Mouse (Mus musculus) CH12.LX (cell line): Measurements from ENCODE around the gene Eef1akmt4. TPM values are rescaled to one million over a fixed set of nuclear protein-coding genes. Genes with fewer than 3 reads are reported as not detected.

Source experiments
- DNase-seq: peaks from one replicate; pipeline ENCODE4 v3.0.0-alpha.2; 2013; ENCODE audit errors: extremely low read depth
- H3K27ac ChIP-seq: 2 replicates; pipeline ENCODE4 v1.5.1; 2012; ENCODE audit warnings: low read depth, mild to moderate bottlenecking, control low read depth, moderate library complexity; ENCODE audit not compliant: insufficient read depth
- H3K27me3 ChIP-seq: replicated peaks from 2 replicates; pipeline ENCODE3; 2012; ENCODE audit warnings: inconsistent platforms
- H3K36me3 ChIP-seq, 2 experiments: replicated peaks in 1 of 2; 2 replicates each; pipeline versions ENCODE3 to v1.6.1; 2012; ENCODE audit warnings: inconsistent platforms in 1 of 2, low read length in 1 of 2, mild to moderate bottlenecking in 1 of 2, mixed read lengths in 1 of 2, moderate library complexity in 1 of 2; ENCODE audit not compliant: control insufficient read depth in 1 of 2, insufficient read depth in 1 of 2
- H3K4me1 ChIP-seq, 2 experiments: 2 replicates each; pipeline ENCODE4 v1.6.1; 2012; ENCODE audit warnings: inconsistent platforms in 1 of 2, moderate library complexity in 1 of 2; ENCODE audit not compliant: insufficient read depth in 2 of 2, control insufficient read depth in 1 of 2
- H3K4me2 ChIP-seq: 2 replicates; pipeline ENCODE4 v1.6.1; 2012; ENCODE audit warnings: low read depth, mild to moderate bottlenecking, control low read depth; ENCODE audit not compliant: poor library complexity, insufficient read depth, severe bottlenecking
- H3K4me3 ChIP-seq, 3 experiments: fragments of 150-350 bp in 1 of 3; sonication (generic) in 1 of 3; replicated peaks in 1 of 3; 2 replicates each; pipeline versions ENCODE3 to v1.5.1; 2011 to 2012; ENCODE audit warnings: low read depth in 2 of 3, low read length in 2 of 3, mild to moderate bottlenecking in 2 of 3, moderate library complexity in 2 of 3, control low read depth in 1 of 3, improper control_type of control experiment in 1 of 3, inconsistent platforms in 1 of 3, mixed read lengths in 1 of 3; ENCODE audit not compliant: poor library complexity in 1 of 3
- H3K79me2 ChIP-seq: replicated peaks from 2 replicates; pipeline ENCODE4 v1.6.1; 2012; ENCODE audit warnings: mild to moderate bottlenecking, moderate library complexity; ENCODE audit not compliant: control insufficient read depth, poor library complexity, insufficient read depth, severe bottlenecking; ENCODE audit errors: extremely low read depth
- H3K9ac ChIP-seq: 2 replicates; pipeline ENCODE4 v1.6.1; 2012; ENCODE audit warnings: low read depth, mild to moderate bottlenecking, control low read depth, moderate library complexity; ENCODE audit not compliant: insufficient read depth
- H3K9me3 ChIP-seq: replicated peaks from 2 replicates; pipeline ENCODE3; 2012; ENCODE audit warnings: low read length, inconsistent platforms, mixed read lengths
- BHLHE40 ChIP-seq: IDR thresholded peaks from 2 replicates; pipeline ENCODE4 v1.6.1; 2011; ENCODE audit warnings: mild to moderate bottlenecking, low read depth, low read length, improper control_type of control experiment
- CHD1 ChIP-seq: IDR thresholded peaks from 2 replicates; pipeline ENCODE4 v1.6.1; 2012; ENCODE audit warnings: low read depth, low read length, improper control_type of control experiment, inconsistent platforms
- CHD2 ChIP-seq: IDR thresholded peaks from 2 replicates; pipeline ENCODE4 v1.6.1; 2011; ENCODE audit warnings: low read length, improper control_type of control experiment
- CTCF ChIP-seq, 2 experiments: IDR thresholded peaks in 1 of 2; conservative IDR thresholded peaks in 1 of 2; 2 replicates each; pipeline ENCODE4 v1.5.1; 2011 to 2012; ENCODE audit warnings: low read depth in 2 of 2, low read length in 2 of 2, improper control_type of control experiment in 1 of 2, inconsistent platforms in 1 of 2, mild to moderate bottlenecking in 1 of 2, moderate library complexity in 1 of 2
- E2F4 ChIP-seq: IDR thresholded peaks from 2 replicates; pipeline ENCODE4 v1.6.1; 2011; ENCODE audit warnings: low read depth, low read length, improper control_type of control experiment; ENCODE audit not compliant: insufficient replicate concordance
- ELF1 ChIP-seq: IDR thresholded peaks from 2 replicates; pipeline ENCODE4 v1.6.1; 2014; ENCODE audit warnings: low read depth, mild to moderate bottlenecking, inconsistent platforms, low read length, improper control_type of control experiment
- EP300 ChIP-seq: IDR thresholded peaks from 2 replicates; pipeline ENCODE4 v1.6.1; 2011; ENCODE audit warnings: low read length, improper control_type of control experiment
- ETS1 ChIP-seq: conservative IDR thresholded peaks from 2 replicates; pipeline ENCODE4 v1.6.1; 2012; ENCODE audit warnings: low read depth, mild to moderate bottlenecking, inconsistent platforms, low read length, improper control_type of control experiment, moderate library complexity
- GABPA ChIP-seq: IDR thresholded peaks from 2 replicates; pipeline ENCODE4 v1.6.1; 2012; ENCODE audit warnings: low read depth, low read length, improper control_type of control experiment, inconsistent platforms; ENCODE audit not compliant: insufficient replicate concordance
- HCFC1 ChIP-seq: IDR thresholded peaks from 2 replicates; pipeline ENCODE4 v1.6.1; 2012; ENCODE audit warnings: low read depth, mild to moderate bottlenecking, inconsistent platforms, low read length, improper control_type of control experiment
- JUN ChIP-seq: IDR thresholded peaks from 2 replicates; pipeline ENCODE4 v1.6.1; 2011; ENCODE audit warnings: low read depth, mild to moderate bottlenecking, low read length, improper control_type of control experiment, moderate library complexity; ENCODE audit not compliant: insufficient read depth
- JUND ChIP-seq: conservative IDR thresholded peaks from 2 replicates; pipeline ENCODE4 v1.6.1; 2011; ENCODE audit warnings: low read depth, low read length, improper control_type of control experiment
- KAT2A ChIP-seq: IDR thresholded peaks from 2 replicates; pipeline ENCODE4 v1.6.1; 2012; ENCODE audit warnings: low read length, improper control_type of control experiment, inconsistent platforms; ENCODE audit not compliant: insufficient replicate concordance
- MAFK ChIP-seq: IDR thresholded peaks from 2 replicates; pipeline ENCODE4 v1.6.1; 2011; ENCODE audit warnings: low read length, improper control_type of control experiment; ENCODE audit not compliant: insufficient replicate concordance
- MAX ChIP-seq: IDR thresholded peaks from 2 replicates; pipeline ENCODE4 v1.6.1; 2011; ENCODE audit warnings: low read length, improper control_type of control experiment
- MAZ ChIP-seq: IDR thresholded peaks from 2 replicates; pipeline ENCODE4 v1.6.1; 2012; ENCODE audit warnings: low read depth, mild to moderate bottlenecking, inconsistent platforms, low read length, improper control_type of control experiment, moderate library complexity
- MEF2A ChIP-seq: IDR thresholded peaks from 2 replicates; pipeline ENCODE4 v1.6.1; 2014; ENCODE audit warnings: low read depth, mild to moderate bottlenecking, inconsistent platforms, low read length, improper control_type of control experiment, borderline replicate concordance
- MXI1 ChIP-seq: IDR thresholded peaks from 2 replicates; pipeline ENCODE4 v1.6.1; 2011; ENCODE audit warnings: mild to moderate bottlenecking, low read depth, low read length, improper control_type of control experiment
- MYC ChIP-seq: IDR thresholded peaks from 2 replicates; pipeline ENCODE4 v1.6.1; 2011; ENCODE audit warnings: low read depth, mild to moderate bottlenecking, improper control_type of control experiment, low read length
- NELFE ChIP-seq: IDR thresholded peaks from 2 replicates; pipeline ENCODE4 v1.6.1; 2011; ENCODE audit warnings: low read depth, low read length, improper control_type of control experiment
- NRF1 ChIP-seq: IDR thresholded peaks from 2 replicates; pipeline ENCODE4 v1.6.1; 2014; ENCODE audit warnings: low read depth, mild to moderate bottlenecking, inconsistent platforms, low read length, improper control_type of control experiment, moderate library complexity
- PAX5 ChIP-seq: IDR thresholded peaks from 2 replicates; pipeline ENCODE4 v1.6.1; 2012; ENCODE audit warnings: low read length, inconsistent platforms, mixed read lengths
- POLR2A ChIP-seq: IDR thresholded peaks from 2 replicates; pipeline ENCODE4 v1.6.1; 2011; ENCODE audit warnings: low read depth, mild to moderate bottlenecking, improper control_type of control experiment, low read length
- POLR2AphosphoS2 ChIP-seq: IDR thresholded peaks from 2 replicates; pipeline ENCODE4 v1.6.1; 2011; ENCODE audit warnings: low read depth, low read length, improper control_type of control experiment
- RAD21 ChIP-seq: IDR thresholded peaks from 2 replicates; pipeline ENCODE4 v1.6.1; 2011; ENCODE audit warnings: low read depth, mild to moderate bottlenecking, low read length, improper control_type of control experiment, moderate library complexity
- RCOR1 ChIP-seq: conservative IDR thresholded peaks from 2 replicates; pipeline ENCODE4 v1.6.1; 2012; ENCODE audit warnings: low read depth, mild to moderate bottlenecking, inconsistent platforms, low read length, improper control_type of control experiment
- SIN3A ChIP-seq: IDR thresholded peaks from 2 replicates; pipeline ENCODE4 v1.6.1; 2012; ENCODE audit warnings: low read length, improper control_type of control experiment, inconsistent platforms
- SMC3 ChIP-seq: IDR thresholded peaks from 2 replicates; pipeline ENCODE4 v1.6.1; 2011; ENCODE audit warnings: low read depth, low read length, improper control_type of control experiment
- TBP ChIP-seq: conservative IDR thresholded peaks from 2 replicates; pipeline ENCODE4 v1.6.1; 2011; ENCODE audit warnings: low read depth, low read length, improper control_type of control experiment
- TCF12 ChIP-seq: IDR thresholded peaks from 2 replicates; pipeline ENCODE4 v1.6.1; 2014; ENCODE audit warnings: low read depth, mild to moderate bottlenecking, inconsistent platforms, low read length, improper control_type of control experiment
- UBTF ChIP-seq: IDR thresholded peaks from 2 replicates; pipeline ENCODE4 v1.6.1; 2012; ENCODE audit warnings: low read depth, mild to moderate bottlenecking, inconsistent platforms, low read length, improper control_type of control experiment, moderate library complexity
- USF1 ChIP-seq: IDR thresholded peaks from 2 replicates; pipeline ENCODE4 v1.6.1; 2014; ENCODE audit warnings: low read depth, mild to moderate bottlenecking, inconsistent platforms, low read length, improper control_type of control experiment
- USF2 ChIP-seq: conservative IDR thresholded peaks from 2 replicates; pipeline ENCODE4 v1.6.1; 2011; ENCODE audit warnings: low read depth, low read length, improper control_type of control experiment
- ZC3H11A ChIP-seq: IDR thresholded peaks from 2 replicates; pipeline ENCODE4 v1.6.1; 2012; ENCODE audit warnings: low read depth, mild to moderate bottlenecking, inconsistent platforms, low read length, improper control_type of control experiment
- ZKSCAN1 ChIP-seq: IDR thresholded peaks from 2 replicates; pipeline ENCODE4 v1.6.1; 2012; ENCODE audit warnings: low read depth, inconsistent platforms, low read length, improper control_type of control experiment, borderline replicate concordance
- ZMIZ1 ChIP-seq: IDR thresholded peaks from 2 replicates; pipeline ENCODE4 v1.6.1; 2012; ENCODE audit warnings: low read depth, mild to moderate bottlenecking, inconsistent platforms, low read length, improper control_type of control experiment
- ZNF384 ChIP-seq: IDR thresholded peaks from 2 replicates; pipeline ENCODE4 v1.6.1; 2012; ENCODE audit warnings: low read depth, low read length, improper control_type of control experiment, inconsistent platforms
- dilution Hi-C: fragments of 300-500 bp; cut with MboI; formaldehyde crosslinking; loops from 2 replicates; pipeline ENCODE4 v1.14.3; 2020; ENCODE audit warnings: low sequenced_read_pairs; ENCODE audit not compliant: extremely low pct_unique_long_range_greater_than_20kb, extremely low pct_ligation_motif_present
- in situ Hi-C: fragments of 300-500 bp; cut with MboI; formaldehyde crosslinking; loops from 3 replicates; pipeline ENCODE4 v1.14.3; 2019; ENCODE audit warnings: low sequenced_read_pairs, low pct_ligation_motif_present, low pct_unique_long_range_greater_than_20kb, mixed read lengths
- polyA plus RNA-seq: library from polyadenylated mRNA; unstranded; fragments of >175 nt; gene quantifications from 2 replicates; pipeline ENCODE4 v1.2.1, GENCODE M21; 2012; ENCODE audit warnings: low read depth; ENCODE audit not compliant: insufficient read length
- total RNA-seq, 2 experiments: library from RNA; depleted of rRNA; stranded (reverse); fragments of 300-350 nt in 1 of 2; fragments of >200 nt in 1 of 2; gene quantifications; 2 replicates each; pipeline ENCODE4 v1.2.3; 2012 to 2014

Eef1akmt4 gene
- total and polyA plus RNA-seq, 3 experiments: 50.7 to 82.8 (median 53.3) TPM

GRCm38 (mm10) chr16:20610501-20611356 lies 664 bp upstream of the Eef1akmt4 start:
- in situ Hi-C loops: loop anchor here (5.0 to 10.0 kb wide), 2 partner anchors 63 to 316 kb away; partner anchors contain the start of gene Abcf3
- peak; percentile 94 for DNase-seq
- no peaks in the 10 kb centered on the region for H3K9me3 ChIP-seq
- H3K4me1 ChIP-seq: peaks cover 6 to 33% of the 10 kb centered on the region in 2 experiments
- peak overlapping the region; percentile 72 for H3K9ac ChIP-seq
- peak overlapping the region; percentile 70 to 86 (median 79) for H3K4me3 ChIP-seq
- peaks cover 8% of the 10 kb centered on the region for H3K79me2 ChIP-seq
- dilution Hi-C loops: no loop called here
- peaks cover 29 to 56% of the 10 kb centered on the region in 2 experiments for H3K36me3 ChIP-seq
- H3K4me2 ChIP-seq: peak overlapping the region; percentile 98
- peak overlapping the region; percentile 46 for H3K27ac ChIP-seq
- no peaks in the 10 kb centered on the region for H3K27me3 ChIP-seq
- TF ChIP-seq RCOR1 (0 out of 2 replicates have a peak, but pooled peaks have one; percentile 31), POLR2A (peak; percentile 99), ZNF384 (no peak), POLR2AphosphoS2 (peak; percentile 74), CHD1 (peak; percentile 88; the same call in 1 of the 2 replicates), NELFE (peak; percentile 99), SIN3A (peak; percentile 99), UBTF (0 out of 2 replicates have a peak, but pooled peaks have one; percentile 44), CTCF (conservative IDR thresholded peaks at IDR 0.05 in 1 of 2, IDR thresholded peaks at IDR 0.05 in 1 of 2; ENCODE audit: low read depth in 2 of 2, low read length in 2 of 2) (no peak), MAX (peak; percentile 95), NRF1 (peak; percentile 69), HCFC1 (peak; percentile 90), CHD2 (peak; percentile 62; the same call in 1 of the 2 replicates), ZKSCAN1 (no peak), MXI1 (peak; percentile 97), MAZ (peak; percentile 83), ZC3H11A (no peak), TCF12 (peak; percentile 99), GABPA (no peak; the same call in 1 of the 2 replicates), EP300 (no peak), E2F4 (peak; percentile 77; the same call in 1 of the 2 replicates), USF2 (no peak), USF1 (no peak), PAX5 (no peak), SMC3 (no peak), MAFK (peak; percentile 63; the same call in 1 of the 2 replicates), JUND (peak; percentile 13; the same call in 1 of the 2 replicates), ETS1 (peak; percentile 42; the same call in 1 of the 2 replicates), MYC (peak; percentile 99), RAD21 (no peak), ELF1 (peak; percentile 83), KAT2A (peak; percentile 82; the same call in 1 of the 2 replicates), TBP (peak; percentile 98), MEF2A (peak; percentile 71), BHLHE40 (peak; percentile 73), JUN (no peak), ZMIZ1 (peak; percentile 94)
